Mouse (Mus musculus) CD8-positive naive resting alpha-beta T cell, adult 2 months (primary cell): ENCODE measurements around the gene Dnajc22.
A peak's percentile ranks its signal among the peaks of the same experiment; 100 is the strongest.

Experiments used
- DNase-seq, 2 experiments: peaks; one replicate each; pipeline ENCODE4 v3.0.0; 2022; ENCODE audit warnings: low read depth in 2 of 2, low spot score in 2 of 2

The Dnajc22 gene

DNA sequence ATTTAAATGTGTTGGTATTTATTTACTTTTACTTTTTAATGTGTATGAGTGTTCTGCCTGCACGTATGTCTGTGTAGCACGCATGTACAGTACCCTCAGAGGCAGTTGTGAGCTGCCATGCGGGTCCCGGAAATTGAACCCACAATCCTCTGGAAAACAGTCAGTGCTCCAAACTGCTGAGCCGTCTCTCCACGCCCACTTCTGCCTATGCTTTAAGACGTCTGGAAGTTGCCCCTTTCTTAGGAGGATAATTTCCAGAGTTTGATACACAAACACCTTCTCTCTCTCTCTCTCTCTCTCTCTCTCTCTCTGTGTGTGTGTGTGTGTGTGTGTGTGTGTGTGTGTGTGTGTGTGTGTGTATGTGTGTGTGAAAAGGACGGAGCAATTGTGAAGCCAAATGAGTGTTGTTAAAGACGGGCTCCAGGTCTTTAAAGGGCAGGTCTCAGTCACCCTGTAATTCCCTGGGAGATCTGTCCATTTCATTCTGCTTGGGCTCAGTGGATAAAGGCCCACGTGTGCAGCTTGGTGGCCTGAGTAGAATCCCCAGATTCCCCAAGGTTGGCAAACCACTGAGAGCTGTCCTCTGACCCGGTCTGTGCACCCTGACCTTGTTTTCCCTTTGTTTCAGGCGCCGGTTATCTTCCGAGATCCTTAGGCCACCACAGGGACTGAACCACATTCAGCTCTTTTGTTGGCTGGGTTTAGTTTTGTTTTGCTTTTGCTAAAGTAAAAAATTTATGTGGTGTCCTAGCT lies 21.5 kb downstream of the Dnajc22 start:
- no peak for DNase-seq

DNA sequence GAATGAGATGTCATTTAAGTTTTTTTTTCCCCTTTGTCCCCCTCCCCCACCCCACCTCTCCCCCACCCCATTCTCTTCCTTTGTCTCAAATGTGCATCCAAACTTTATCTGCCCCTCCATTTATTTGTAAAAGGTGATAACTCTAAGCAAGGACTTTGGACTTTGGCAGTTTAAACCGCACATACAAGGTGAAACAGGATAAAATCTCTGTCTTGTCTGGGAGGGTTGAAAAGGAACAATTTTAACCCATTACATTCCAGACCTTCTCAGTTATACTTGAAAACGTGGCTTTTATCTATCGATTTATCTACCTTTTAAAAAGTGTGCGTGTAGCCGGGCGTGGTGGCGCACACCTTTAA lies 22.1 kb downstream of the Dnajc22 start:
- no peak for DNase-seq

DNA sequence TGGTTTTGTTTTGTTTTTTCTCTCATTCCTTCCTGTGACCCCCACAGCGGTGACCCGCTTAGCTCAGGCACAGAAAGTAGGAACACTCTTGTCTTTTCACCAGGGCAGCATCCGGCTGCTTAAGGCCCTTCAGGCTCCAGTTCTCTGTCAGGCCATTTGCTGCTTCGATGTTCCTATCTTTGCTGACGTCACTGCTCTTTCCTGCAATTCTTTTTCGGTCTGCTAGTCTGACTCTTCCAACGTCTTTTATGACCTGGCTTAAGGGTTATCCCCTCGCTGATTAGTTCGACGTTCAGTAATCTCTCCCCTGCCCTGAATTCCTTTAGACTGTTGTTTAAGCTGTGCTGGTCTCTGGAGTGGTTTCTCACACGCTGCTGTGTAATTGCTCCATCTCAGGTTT lies 23.6 kb downstream of the Dnajc22 start:
- no peak for DNase-seq

DNA sequence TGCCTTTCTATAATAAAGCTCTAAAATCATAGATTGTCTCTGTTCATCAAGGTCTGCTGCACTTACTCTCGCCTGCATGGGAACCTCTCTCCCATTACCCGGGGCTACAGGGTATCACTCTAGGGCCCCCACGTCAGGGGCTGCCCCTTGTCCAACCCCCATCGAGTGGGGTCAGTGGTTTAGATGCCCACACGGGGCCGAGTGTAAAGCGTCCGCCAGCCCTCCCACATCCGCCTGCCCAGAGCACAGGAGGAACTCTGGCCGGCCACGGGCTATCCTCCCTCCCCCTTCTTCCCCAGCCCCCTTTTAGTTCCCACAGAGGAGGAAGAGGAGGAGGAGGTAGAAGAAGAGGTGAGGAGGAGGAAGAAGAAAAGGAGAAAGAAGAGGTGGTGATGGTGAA lies 27.8 kb downstream of the Dnajc22 start:
- no peak for DNase-seq

DNA sequence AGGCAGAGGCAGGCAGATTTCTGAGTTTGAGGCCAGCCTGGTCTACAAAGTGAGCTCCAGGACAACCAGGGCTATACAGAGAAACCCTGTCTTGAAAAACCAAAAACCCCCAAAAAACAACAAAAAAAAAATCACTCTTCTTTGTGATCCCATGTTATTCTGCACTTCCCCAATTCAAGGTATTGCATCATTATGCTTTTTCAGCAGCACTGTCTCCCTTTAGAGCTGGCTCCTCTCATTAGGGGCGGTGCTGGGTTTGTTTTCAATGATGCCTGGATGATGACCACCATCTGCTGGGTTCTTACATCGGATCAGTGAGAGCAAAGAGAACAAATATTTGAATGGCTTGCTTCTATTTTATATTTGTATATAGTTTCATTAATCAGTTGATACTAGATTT lies 29.7 kb downstream of the Dnajc22 start:
- no peak for DNase-seq

DNA sequence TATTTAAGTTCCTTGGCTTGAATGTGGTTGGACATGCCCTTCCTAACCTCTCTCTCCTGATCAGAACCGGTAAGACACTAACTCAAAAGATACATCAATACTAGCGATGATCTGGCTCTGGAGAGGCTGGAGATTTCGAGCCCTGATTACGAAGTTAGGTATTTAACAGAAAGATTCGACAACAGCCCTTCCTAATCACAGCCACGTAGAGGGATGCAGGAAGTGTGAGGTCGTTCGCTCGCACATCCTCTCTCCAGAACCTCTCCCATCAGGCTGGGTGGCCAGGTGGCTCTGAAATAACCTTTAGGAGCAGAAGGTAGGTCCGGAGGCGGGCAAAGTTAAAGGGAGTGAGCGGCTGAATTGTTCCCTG lies 32.7 kb downstream of the Dnajc22 start, which contains the start of gene Spats2:
Gene Spats2 (plus strand): TSS at position 206 of the 370 bp plus-strand sequence.
- DNase-seq: peak in 1 of 2 experiments; percentile 19

DNA sequence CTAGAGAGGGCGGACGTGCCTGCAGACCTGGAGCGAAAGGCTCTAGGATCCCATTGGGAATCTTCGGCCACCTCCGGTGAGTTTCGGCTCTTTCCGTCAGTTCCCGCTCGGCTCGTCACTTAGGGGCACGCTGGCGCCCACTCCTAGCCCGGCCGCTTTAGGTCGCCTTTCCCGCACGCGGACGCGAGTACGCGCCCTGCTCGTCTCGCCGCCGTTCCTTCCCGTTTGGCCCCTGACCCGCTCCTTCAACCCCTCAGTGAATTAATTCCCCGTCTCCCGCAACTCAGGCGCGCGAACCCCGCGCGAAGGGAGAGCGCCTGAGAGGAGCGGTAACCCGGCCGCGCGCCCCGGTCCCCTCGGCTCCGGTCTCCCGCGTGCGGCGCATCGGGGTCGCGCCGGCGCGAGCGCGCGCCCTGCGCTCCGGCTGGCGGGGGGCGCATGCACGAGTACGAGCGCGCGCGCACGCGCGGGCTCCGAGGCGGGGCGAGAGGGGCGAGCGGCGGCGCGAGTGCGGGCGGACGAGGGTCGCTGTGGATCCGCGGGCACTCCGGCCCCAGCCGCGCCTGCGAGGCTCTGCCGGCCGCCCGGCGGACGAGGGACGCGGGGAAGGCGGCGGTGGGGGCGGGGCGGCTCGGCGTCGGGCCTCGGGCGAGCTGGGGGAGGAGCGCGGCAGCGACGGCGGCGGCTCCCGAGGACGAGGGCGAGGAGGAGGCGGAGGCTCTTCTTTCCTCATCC lies 33.3 kb downstream of the Dnajc22 start:
- DNase-seq: peak in 1 of 2 experiments; percentile 9

DNA sequence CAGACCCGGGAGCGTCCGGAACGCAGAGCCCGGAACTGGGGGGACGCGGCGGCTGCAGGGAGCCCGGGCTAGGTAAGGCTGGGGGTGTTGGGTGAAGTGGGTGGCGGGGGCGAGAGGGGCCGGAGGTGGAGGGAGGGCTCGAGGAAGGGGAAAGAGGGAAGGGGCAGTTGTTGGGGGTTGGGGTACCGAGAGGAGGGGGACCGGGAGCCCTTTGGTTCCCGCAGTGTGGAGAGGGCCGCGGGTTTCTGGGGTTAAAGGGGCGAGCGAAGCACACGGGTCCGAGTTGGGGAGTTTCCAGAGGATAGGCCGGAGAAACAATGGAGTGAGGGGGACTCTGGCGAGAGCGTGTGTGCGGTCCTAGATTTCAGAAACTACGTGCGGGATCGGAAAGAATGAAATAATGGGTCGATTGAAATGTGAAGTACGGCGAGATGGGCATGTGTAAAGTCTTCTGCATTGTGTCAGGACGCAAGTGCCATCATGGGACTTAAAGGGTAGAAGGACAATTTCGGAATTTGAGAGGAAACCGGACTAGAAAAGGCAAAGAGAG lies 33.9 kb downstream of the Dnajc22 start:
- no peak for DNase-seq

- no peak for DNase-seq
These were observed 35.0 kb downstream of the Dnajc22 start for GRCm38 (mm10) chr15:99127851-99128522.

DNA sequence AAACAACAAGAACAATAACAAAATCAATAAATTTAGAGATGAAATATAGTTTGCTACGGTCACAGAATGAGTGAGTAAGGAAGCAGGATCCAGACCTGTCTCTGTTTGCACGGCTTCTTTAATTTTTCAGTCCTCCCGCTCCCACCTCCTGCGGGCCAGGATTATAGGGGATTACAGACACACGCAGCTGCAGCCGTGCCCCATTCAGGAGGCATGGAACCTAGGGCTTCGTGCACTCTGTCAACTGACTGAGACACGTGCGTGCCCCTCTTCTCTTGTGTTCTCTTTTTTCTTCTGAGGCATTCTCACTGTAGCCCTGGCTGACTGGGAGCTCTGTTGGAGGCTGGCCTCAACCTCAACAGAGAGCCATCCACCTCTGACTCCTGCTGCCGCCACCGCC lies 36.5 kb downstream of the Dnajc22 start:
- no peak for DNase-seq

GRCm38 (mm10) chr15:99129956-99130910 lies 37.3 kb downstream of the Dnajc22 start:
- DNase-seq: no peak

DNA sequence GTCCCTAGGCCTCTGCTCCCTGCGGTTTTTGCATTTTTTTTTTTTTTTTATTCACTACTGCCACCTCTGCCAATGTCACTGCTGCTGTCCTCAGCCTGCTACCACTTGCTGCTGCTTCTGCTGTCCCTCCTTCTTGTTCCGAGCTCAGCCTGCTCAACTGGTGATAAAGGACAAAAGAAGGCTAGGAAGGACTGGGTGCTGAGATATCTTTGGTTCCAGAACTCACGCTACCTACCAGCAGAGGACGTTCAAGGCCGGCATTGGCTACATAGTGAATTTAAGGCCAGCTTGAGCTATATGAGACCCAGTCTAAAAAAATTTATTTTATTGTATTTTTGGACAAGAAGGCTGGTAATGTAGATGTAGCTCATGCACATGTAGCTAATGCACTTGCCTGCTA lies 45.4 kb downstream of the Dnajc22 start:
- DNase-seq: no peak

DNA sequence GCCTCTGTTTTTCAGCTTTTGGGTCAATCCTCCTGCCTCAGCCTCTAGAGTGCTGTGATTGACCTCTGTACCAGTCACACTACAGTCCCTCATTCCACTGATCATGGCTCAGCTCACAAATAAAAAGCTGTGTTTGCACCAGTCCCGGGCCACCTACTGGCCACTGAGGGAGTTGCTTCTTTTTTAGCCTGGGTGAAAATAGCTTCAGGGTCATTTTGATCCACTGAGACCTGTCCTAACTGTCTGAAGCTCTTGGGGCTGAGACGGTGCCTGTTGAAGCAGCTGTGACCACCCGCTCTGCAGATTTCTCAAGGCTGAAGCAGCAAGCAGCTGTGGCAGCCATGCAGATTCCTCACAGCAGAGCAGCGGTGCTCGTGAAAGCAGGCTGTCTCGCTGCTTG lies 46.7 kb downstream of the Dnajc22 start:
- DNase-seq: peak in 1 of 2 experiments; percentile 29

DNA sequence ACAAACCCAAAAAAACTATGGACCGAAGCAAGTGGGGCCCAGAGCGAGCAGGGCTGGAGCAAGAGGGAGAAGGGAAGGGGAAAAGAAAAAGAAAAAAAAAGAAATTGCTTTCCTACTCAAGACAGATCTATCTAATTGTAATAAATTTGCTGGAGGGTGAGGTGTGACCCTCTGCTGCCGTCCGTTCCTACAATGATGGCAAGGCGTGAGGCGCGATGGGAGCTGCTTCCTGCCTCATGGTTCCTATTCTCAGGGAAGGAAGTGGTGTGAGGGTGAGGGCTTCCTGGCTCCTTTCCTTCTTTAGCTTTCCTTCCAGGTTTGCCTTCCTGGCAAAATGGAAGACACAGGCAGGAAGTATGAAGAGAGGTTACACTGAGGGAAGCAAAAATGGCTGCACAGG lies 57.5 kb downstream of the Dnajc22 start:
- DNase-seq: no peak

GRCm38 (mm10) chr15:99151324-99151723 lies 58.4 kb downstream of the Dnajc22 start:
- DNase-seq: no peak

DNA sequence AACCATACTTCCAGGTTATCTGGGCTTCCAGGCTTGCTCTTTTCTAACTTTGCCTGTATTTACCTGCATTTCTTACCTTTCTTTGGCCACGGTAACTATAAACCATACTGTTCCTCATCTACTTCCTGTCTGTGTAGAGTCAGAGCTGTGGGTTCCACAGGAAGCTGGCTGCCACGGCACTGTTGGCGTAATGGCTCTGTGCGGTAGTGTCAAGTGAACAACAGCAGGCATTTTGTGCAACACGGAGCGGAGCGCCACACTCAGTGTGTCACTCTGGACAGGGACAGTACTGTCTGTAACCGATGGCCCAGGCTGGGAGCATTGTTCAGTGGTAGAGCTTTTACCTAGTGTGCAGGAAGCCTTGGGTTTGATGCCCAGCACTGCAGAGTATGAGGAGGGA lies 60.5 kb downstream of the Dnajc22 start:
- peak; percentile 9 to 10 for DNase-seq
